Mouse (Mus musculus) right cerebral cortex, postnatal 36 days (tissue): Measurements from ENCODE around the gene Tmem255b.

Experiments used
- DNase-seq, 2 experiments: peaks; one replicate each; pipeline ENCODE4 v3.0.0; 2022; ENCODE audit warnings: low spot score in 2 of 2, mixed read lengths in 1 of 2

Gene Tmem255b

DNA sequence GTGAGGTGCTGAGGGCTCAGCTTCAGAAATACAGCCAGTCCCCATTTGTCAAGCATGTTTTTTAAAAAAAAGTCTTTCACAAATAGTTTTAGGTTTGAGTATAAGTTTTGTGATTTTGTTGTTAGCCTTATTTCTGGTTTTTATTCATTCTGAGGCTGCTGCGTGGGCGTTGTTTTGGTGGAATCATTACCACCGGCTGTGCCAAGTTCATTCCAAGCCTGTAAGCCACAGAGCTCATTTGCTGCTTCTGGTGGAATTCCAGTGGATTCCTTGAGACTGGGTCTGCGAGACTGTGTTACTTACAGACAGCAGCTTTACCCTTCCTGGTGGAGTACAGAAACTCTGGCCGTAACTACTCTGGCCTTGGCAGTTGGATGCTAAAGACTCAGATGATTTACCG lies 11.5 kb downstream of the Tmem255b start:
- DNase-seq = no peak

DNA sequence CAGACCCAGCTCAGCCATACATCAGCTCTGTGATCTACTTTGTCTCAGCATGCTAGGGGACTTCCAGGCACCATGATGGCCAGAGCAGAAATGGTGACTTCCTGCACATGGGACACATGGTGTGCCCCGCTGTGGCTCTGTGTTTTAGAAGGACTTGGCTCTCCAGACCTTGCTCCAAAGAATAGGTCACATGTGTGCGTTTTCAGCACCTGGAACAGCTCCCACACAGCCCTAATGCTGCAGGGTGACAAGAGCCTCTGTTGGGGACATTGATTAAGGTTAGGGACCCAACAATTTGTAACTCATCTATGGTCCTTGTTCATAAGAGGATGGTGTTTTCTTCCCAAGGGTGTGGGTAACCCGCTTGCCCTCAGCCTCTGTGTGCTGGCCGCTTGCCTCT lies 13.2 kb downstream of the Tmem255b start:
- DNase-seq = no peak

DNA sequence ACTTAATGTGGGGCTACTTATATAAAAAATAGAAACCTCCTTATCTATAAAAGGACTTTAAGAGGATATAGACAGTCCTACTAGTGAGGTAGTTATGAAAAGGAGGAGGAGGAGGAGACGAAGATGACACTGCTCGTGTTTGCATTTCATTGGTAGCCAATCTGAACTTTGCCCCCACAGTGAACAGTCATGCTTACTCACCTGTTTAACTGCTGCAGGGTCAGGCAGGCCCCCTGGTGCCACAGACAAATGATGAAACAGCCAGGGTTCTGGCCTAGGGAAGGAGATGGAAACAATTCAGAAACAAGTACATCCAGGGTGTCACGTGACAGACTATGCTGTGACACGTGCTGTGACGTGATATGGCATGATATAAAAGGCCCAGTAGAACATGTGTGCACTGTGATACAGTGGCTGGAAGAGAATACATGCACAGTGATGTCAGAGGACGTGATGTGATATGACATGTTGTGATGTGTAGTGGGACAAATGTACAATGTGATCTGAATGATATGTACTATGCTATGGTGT lies 16.8 kb downstream of the Tmem255b start:
- DNase-seq = no peak

DNA sequence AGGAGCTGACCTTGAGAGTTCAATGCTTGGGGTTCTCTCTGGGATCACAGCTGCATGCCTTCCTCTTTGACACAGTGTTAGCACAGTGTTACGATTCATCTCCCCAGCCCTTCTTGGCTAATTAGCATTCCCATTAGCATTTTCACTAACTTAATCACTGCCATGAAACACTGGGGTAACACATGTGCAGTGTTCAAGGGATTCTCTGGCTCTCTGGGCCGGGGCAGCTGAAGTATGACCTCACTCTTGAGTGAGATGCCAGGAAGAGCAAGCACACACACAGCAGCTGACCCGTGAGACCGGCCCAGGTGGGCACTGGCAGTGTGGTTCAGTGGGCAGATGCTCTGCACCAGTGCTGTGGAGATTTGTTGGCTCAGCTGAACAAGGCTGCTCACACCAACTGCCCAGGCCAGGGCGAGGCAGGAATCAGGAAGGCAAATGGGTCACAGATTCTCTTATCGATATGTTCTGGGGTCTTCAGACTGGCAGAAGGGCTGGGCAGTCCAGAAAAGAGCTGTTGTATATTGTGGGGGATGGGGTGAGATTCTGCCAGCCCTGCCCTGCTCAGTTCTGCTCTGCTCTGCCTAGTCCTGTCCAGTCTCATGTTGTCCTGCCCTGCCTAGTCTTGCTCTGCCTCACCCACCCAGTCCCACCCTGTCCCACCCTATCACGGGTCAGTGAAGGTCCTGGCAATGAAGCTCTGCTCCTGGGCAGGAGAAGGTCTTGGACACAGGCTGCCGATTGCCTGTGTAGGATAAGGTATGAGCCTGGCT lies 19.5 kb downstream of the Tmem255b start:
- DNase-seq = no peak

DNA sequence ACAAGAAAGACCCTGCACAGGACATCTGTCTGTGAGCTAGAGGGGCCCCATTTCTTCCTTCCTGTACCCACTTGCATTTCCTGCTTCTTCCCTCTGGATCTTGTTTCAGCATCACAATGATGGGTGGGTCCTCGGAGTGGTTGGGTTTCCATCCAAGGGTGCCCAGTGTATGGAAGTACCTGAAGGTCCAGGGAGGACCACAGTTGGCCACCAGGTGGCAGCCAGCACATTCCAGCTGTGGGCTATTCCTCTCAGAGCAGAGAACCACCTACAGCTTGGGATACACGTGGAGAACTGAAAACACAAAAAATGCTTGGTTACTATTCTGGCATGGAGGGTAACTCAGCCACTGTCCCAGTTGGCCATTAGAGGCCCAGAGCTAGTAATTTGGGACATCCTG lies 20.3 kb downstream of the Tmem255b start:
- DNase-seq = peak in 1 of 2 experiments; percentile 42

GRCm38 (mm10) chr8:13459431-13459830 lies 24.4 kb downstream of the Tmem255b start:
- DNase-seq = no peak

GRCm38 (mm10) chr8:13461085-13461765 lies 26.2 kb downstream of the Tmem255b start:
- DNase-seq = no peak

DNA sequence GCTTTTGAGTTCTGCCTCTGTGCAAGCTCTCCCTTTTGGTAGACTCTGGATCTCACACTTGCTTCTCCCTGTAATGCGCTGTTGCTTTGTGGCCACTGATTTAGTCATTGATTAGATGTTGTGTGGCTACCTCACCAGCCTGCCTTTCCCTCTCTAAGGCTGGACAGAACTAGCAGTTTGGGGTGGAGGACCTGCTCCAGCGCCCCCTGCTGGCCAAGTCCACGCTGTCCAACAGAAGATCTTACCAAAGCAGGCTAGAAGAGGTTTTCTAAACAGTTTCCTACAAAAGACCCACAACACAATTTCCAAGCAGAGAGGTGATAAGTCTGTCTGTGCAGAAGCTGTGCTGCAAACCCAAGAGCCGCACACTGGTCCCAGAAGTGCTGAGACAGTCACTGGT lies 26.9 kb downstream of the Tmem255b start:
- DNase-seq = peak; percentile 53 to 70

GRCm38 (mm10) chr8:13462392-13462791 lies 27.4 kb downstream of the Tmem255b start:
- DNase-seq = no peak

GRCm38 (mm10) chr8:13465324-13465723 lies 30.3 kb downstream of the Tmem255b start:
- no peak for DNase-seq

DNA sequence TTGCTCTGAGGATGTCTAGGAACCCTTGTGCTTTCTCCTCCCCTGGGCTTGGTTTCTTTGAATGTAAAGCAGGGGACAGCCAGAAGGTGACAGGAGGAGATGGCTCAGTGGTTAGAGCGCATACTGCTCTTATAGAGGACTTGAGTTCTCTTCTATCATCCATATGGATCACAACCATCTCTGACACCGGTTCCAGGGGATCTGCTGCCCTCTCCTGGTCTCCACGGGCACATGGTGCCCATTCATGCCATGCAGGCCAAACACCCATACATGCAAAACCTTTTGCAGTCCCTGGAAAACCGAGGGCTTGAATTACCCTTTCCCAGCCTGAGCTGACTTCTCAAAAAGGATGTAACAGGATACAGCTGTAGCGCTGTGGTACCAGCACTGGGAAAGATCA lies 32.0 kb downstream of the Tmem255b start:
- DNase-seq = no peak

DNA sequence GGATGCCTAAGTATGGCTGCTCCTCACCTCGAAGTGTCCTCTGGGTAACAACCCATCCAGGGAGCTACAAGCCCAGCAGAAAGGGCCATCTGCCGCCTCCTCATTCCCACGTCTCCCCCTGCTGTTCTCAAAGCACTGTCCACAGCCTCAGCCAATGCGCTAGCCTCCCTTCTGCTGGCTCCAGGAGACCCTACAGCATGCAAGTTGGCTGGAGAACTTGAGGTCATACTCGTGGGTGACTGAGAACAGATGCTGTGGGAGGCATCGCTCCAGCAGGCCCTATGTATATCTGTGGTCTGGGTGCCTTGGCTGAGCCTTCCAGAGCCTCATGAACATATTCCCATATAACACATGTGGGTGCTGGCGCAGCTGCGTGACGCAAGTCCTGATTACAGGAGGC lies 33.7 kb downstream of the Tmem255b start:
- peak in 1 of 2 experiments; percentile 32 for DNase-seq

DNA sequence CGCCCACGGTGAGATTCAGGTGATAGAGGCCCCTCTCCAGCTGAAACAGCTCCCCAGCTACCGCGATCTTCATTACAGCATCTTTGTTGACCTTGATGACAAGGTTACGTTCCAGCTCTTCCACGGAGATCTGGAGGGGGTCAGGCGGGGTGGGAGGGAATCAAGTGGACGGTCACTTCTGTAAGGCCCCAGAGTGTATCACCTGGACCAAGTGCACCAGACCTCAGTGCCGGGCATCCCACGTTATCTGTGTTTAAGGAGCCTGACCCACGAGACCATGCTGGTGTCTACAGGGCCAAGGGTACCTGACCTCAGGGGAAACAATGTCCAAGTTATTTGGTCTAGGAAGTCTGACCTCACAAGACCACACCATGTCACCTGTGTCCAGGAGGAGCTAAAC lies 36.5 kb downstream of the Tmem255b start:
- DNase-seq = no peak

- DNase-seq = no peak
These were observed 37.3 kb downstream of the Tmem255b start for GRCm38 (mm10) chr8:13472284-13472683.

- no peak for DNase-seq
These were observed 40.9 kb downstream of the Tmem255b start for GRCm38 (mm10) chr8:13475892-13476291.

GRCm38 (mm10) chr8:13481089-13481554 lies 46.1 kb downstream of the Tmem255b start:
- no peak for DNase-seq

GRCm38 (mm10) chr8:13481596-13481995 lies 46.6 kb downstream of the Tmem255b start:
- no peak for DNase-seq

DNA sequence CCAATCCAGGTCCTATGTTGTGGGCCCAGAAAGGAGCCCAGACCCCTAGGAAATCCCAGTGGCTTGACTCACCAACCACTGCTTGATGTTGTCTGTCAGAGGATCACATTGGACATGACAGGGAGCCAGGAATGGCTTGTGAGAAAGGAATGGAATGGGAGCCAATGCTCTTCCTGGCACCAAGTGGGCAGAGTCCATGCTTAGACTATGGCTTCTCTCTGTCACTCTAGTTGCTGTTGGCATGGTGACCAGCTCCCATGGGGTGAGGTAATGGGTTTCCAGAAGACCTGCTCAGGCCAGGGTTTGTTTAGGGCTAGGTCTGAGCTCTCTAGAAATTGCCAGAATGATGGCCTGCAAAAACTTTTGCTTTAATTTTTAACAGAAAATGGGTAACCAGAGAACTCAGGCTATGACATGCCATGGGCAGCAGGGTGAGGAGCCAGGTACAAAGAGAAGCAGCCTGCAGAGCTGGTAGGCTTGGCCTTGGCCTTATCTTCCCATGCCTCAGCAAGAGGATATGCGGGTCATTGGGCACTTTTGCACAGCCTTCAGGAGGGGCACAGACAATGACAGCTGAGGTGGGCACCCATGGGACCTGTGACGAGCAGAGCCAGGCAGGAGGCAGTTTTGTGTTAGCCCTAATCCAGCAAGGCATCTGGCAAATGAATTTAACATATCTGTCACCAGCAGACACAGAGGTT lies 47.3 kb downstream of the Tmem255b start:
- DNase-seq = no peak

DNA sequence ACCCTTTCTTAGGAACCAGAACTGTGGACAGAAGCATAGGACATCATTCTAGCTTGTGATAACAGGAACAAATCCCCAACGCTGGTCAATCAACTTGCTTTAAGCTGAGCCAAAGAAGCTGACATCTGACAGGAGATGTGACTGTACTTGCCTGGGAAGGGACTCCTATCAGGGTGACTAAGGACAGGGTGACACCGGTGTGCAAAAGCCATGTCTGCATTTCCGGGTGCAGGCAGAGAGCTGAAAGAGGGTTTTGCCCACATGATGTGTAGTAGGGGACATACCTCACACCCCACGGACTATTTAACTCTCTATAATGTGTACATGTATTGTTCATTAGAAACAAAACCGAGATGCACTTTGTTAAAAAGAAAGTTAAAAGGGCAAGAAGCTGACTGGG lies 48.2 kb downstream of the Tmem255b start:
- DNase-seq = no peak

GRCm38 (mm10) chr8:13489351-13489750 lies 54.4 kb downstream of the Tmem255b start:
- DNase-seq = no peak

DNA sequence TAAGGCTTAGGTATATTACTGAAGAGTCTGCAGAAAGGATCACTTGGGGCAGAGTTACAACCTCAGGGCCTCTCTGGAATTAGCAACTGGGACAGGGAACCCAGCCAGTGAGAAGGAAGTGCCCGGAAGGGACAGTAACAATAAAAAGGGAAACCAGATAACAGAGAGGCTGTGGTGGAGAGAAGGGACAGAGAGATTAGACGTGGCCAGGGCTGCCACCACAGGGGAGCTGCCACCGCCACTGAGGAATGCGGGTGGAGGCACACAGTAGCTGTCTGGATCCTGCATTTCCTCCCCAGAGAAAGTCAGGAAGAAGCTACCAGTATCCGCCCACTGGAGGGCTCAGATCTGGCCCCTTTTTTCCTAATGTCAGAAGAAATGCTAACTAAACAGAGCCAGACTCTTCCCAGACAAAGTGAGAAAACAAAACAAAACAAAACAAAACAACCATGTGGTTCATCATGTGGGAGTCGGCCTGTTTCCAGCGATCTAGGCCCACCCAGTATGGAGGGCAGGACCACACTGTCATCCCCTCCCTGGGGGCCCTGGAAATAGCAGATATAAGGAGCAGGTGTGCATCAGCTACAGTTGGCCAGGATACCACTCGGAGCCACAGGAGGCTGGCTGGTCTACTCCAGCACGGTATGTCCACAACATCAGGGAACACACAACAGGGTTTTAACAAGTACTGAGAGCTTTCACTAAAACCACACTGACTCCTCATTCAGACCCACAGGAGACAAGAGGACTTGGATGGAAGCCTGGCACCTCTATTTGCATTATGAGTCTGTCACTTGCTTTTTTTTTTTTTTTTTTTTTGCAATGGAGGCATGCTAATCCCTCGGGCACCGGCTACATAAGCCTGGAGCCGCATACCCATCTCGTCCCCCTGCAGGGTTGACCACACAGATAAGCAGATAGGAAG lies 55.3 kb downstream of the Tmem255b start:
- no peak for DNase-seq
